Mouse (Mus musculus): ENCODE data around the gene Anp32a.
A peak's percentile ranks its signal among the peaks of the same experiment; 100 is the strongest.

Anp32a gene

GRCm38 (mm10) chr9:62407357-62408146 lies 66.5 kb downstream of the Anp32a start:
- no peak for DNase-seq (ENCODE audit: low read depth)

GRCm38 (mm10) chr9:62418742-62419141 lies 77.6 kb downstream of the Anp32a start:
- DNase-seq (ENCODE audit: low read depth): peak; percentile 44

GRCm38 (mm10) chr9:62420261-62420917 lies 79.3 kb downstream of the Anp32a start:
- DNase-seq (ENCODE audit: low read depth): no peak

- DNase-seq (ENCODE audit: low read depth): peak; percentile 85
Observed at GRCm38 (mm10) chr9:62421027-62421426, 79.9 kb downstream of the Anp32a start.

GRCm38 (mm10) chr9:62421911-62422310 lies 80.8 kb downstream of the Anp32a start:
- DNase-seq (ENCODE audit: low read depth): no peak

GRCm38 (mm10) chr9:62422926-62423325 lies 81.8 kb downstream of the Anp32a start:
- DNase-seq (ENCODE audit: low read depth): no peak

GRCm38 (mm10) chr9:62423871-62424270 lies 82.8 kb downstream of the Anp32a start:
- DNase-seq (ENCODE audit: low read depth): no peak

- DNase-seq (ENCODE audit: low read depth): peak; percentile 78
Observed at GRCm38 (mm10) chr9:62425265-62425664, 84.2 kb downstream of the Anp32a start.

- DNase-seq (ENCODE audit: low read depth): no peak
Observed at GRCm38 (mm10) chr9:62426021-62426420, 84.9 kb downstream of the Anp32a start.

GRCm38 (mm10) chr9:62426531-62426930 lies 85.4 kb downstream of the Anp32a start:
- no peak for DNase-seq (ENCODE audit: low read depth)

- peak; percentile 74 for DNase-seq (ENCODE audit: low read depth)
Observed at GRCm38 (mm10) chr9:62427010-62427409, 85.9 kb downstream of the Anp32a start.
